ENCODE assay signal across 21 mouse cellular contexts in genomic region chr3:127063654-127064386, GRCm38 (mm10).
DNase-seq lines count a peak whose midpoint lies in the region; ATAC-seq and TF ChIP-seq lines count a peak whose summit lies in the region.
"Had no signal": no experiment of that assay in that cellular context is flagged by ENCODE, and none has a peak within 500 bp of the region (broad histone marks: within the 10 kb centered on the region; RNA-seq: fewer than 3 reads in every experiment).

No protein-coding gene starts in this region.

- H3K36me3 ChIP-seq in heart, embryonic 16.5 days (ENCODE audit: control insufficient read depth, insufficient read depth), result no peaks in the 10 kb centered on the region
- H3K36me3 ChIP-seq in testis, adult 2 months (ENCODE audit: control insufficient read depth, insufficient read depth, low read length), result no peaks in the 10 kb centered on the region
- H3K36me3 ChIP-seq: forebrain, embryonic 12.5 days; limb, embryonic 15.5 days; neural tube, embryonic 12.5 days; stomach, embryonic 15.5 days had no signal

- H3K4me3 ChIP-seq in heart, embryonic 16.5 days (ENCODE audit: low read length), result no peak overlapping the region
- H3K4me3 ChIP-seq in testis, adult 2 months (ENCODE audit: control insufficient read depth, low read depth, low read length), result peak overlapping the region; percentile 37; the same call in 1 of the 2 replicates
- H3K4me3 ChIP-seq in cortical plate, adult 2 months (ENCODE audit: insufficient read depth, low read length), result no peak overlapping the region
- H3K4me3 ChIP-seq: forebrain, embryonic 12.5 days; gastrocnemius, adult 2 months; heart, adult 2 months; limb, embryonic 15.5 days; neural tube, embryonic 12.5 days; stomach, embryonic 15.5 days had no signal

- no peaks in the 10 kb centered on the region for H3K9me3 ChIP-seq in heart, embryonic 16.5 days (replicated peaks; ENCODE audit: control insufficient read depth, low read length)
- H3K9me3 ChIP-seq: forebrain, embryonic 12.5 days; limb, embryonic 15.5 days; neural tube, embryonic 12.5 days; stomach, embryonic 15.5 days had no signal

- peak; percentile 62; the same call in 1 of the 2 replicates for TF ChIP-seq POLR2A in testis, adult 2 months (IDR thresholded peaks at IDR 0.05; ENCODE audit: control insufficient read depth, low read depth, low read length)
- TF ChIP-seq POLR2A in cortical plate, adult 2 months (IDR thresholded peaks at IDR 0.05; ENCODE audit: extremely low read depth, insufficient read depth, low read length), result no peak

- no peak overlapping the region for H3K4me2 ChIP-seq in heart, embryonic 16.5 days (ENCODE audit: low read depth, low read length)
- H3K4me2 ChIP-seq: forebrain, embryonic 12.5 days; limb, embryonic 15.5 days; neural tube, embryonic 12.5 days; stomach, embryonic 15.5 days had no signal

- peaks cover 4% of the 10 kb centered on the region for H3K4me1 ChIP-seq in heart, embryonic 16.5 days (ENCODE audit: control insufficient read depth, insufficient read depth, low read length)
- H3K4me1 ChIP-seq in testis, adult 2 months (ENCODE audit: control insufficient read depth, insufficient read depth, low read length), result no peaks in the 10 kb centered on the region
- peaks cover 10% of the 10 kb centered on the region for H3K4me1 ChIP-seq in cortical plate, adult 2 months (ENCODE audit: control insufficient read depth, insufficient read depth, low read length)
- H3K4me1 ChIP-seq: forebrain, embryonic 12.5 days; limb, embryonic 15.5 days; neural tube, embryonic 12.5 days; stomach, embryonic 15.5 days had no signal

- H3K27me3 ChIP-seq in heart, embryonic 16.5 days (ENCODE audit: control insufficient read depth, insufficient read depth, low read length), result no peaks in the 10 kb centered on the region
- H3K27me3 ChIP-seq in testis, adult 2 months (ENCODE audit: control insufficient read depth, insufficient read depth, low read length), result no peaks in the 10 kb centered on the region
- H3K27me3 ChIP-seq: CH12.LX; forebrain, embryonic 12.5 days; limb, embryonic 15.5 days; neural tube, embryonic 12.5 days; stomach, embryonic 15.5 days had no signal

- TF ChIP-seq CTCF in testis, adult 2 months (IDR thresholded peaks at IDR 0.05; ENCODE audit: control insufficient read depth, insufficient read depth, insufficient replicate concordance, low read depth, low read length), result no peak
- TF ChIP-seq CTCF in cortical plate, adult 2 months (IDR thresholded peaks at IDR 0.05; ENCODE audit: extremely low read depth, insufficient read depth, low read length), result no peak

- ATAC-seq in heart, embryonic 16.5 days (replicated peaks; ENCODE audit: extremely low read depth, insufficient read depth, low FRiP score), result peak; percentile 58; the same call in 1 of the 2 replicates
- ATAC-seq: activated CD4-positive, CD25-positive, alpha-beta regulatory T cell, adult 4 months had no signal

- H3K27ac ChIP-seq in heart, embryonic 16.5 days (ENCODE audit: low read length), result no peak overlapping the region
- H3K27ac ChIP-seq in testis, adult 2 months (ENCODE audit: control insufficient read depth, insufficient read depth, low read depth, low read length), result no peak overlapping the region
- H3K27ac ChIP-seq in cortical plate, adult 2 months (ENCODE audit: insufficient read depth, low read length), result peak overlapping the region; percentile 20
- H3K27ac ChIP-seq: forebrain, embryonic 12.5 days; gastrocnemius, adult 2 months; heart, adult 2 months; limb, embryonic 15.5 days; neural tube, embryonic 12.5 days; stomach, embryonic 15.5 days had no signal

- DNase-seq in heart, adult 18-20 months, result no peak
- DNase-seq in testis, postnatal 14 days (ENCODE audit: low spot score), result no peak
- DNase-seq in MN1 (ENCODE audit: low spot score), result no peak
- no peak for DNase-seq in spleen, postnatal 4 days (ENCODE audit: low spot score in 2 of 2)
- DNase-seq: adrenal gland, postnatal 36 days; cerebellum, adult 9-10 months; gastrocnemius, adult 2 months; heart, adult 2 months; kidney, adult 18-20 months; kidney, postnatal 25 days; lung, postnatal 14 days; thymus, postnatal 14 days had no signal

- WGBS in heart, embryonic 16.5 days, result 44% methylated on average over 5 of the region's 5 CpGs

- no peak overlapping the region for H3K9ac ChIP-seq in heart, embryonic 16.5 days (ENCODE audit: low read length)
- H3K9ac ChIP-seq: forebrain, embryonic 12.5 days; limb, embryonic 15.5 days; neural tube, embryonic 12.5 days; stomach, embryonic 15.5 days had no signal
